Mouse (Mus musculus): ENCODE results near the gene Plxna3. TPM values are rescaled to one million over a fixed set of nuclear protein-coding genes. Genes with fewer than 3 reads are reported as not detected.
A peak's percentile ranks its signal among the peaks of the same experiment; 100 is the strongest.

Gene Plxna3
- 3.6 and 5.8 TPM in 2 replicates for polyA plus RNA-seq (2014; fragmentation: Nextera tagmentation; extraction: Ambion mirVana)

GRCm38 (mm10) chrX:74328725-74329161 lies at the start of gene Plxna3:
TSS of gene Plxna3 (plus strand) at chrX:74329066.
- Histone ChIP-seq H3K4me2 (peak within 1 kb of the TSS; percentile 70), H3K4me1 (replicated peaks; ENCODE audit: control insufficient read depth, insufficient read depth, low read length) (peaks cover 3% of the 10 kb centered on the region), H3K9ac (ENCODE audit: low read depth, low read length) (peak within 1 kb of the TSS; percentile 64), H3K36me3 (ENCODE audit: control insufficient read depth, insufficient read depth, low read length) (no peaks in the 10 kb centered on the region), H3K4me3 (ENCODE audit: low read depth, low read length) (peak within 1 kb of the TSS; percentile 52), H3K9me3 (ENCODE audit: control insufficient read depth, low read length) (no peaks in the 10 kb centered on the region), H3K27ac (ENCODE audit: low read depth, low read length) (peak within 1 kb of the TSS; percentile 52; the same call in 1 of the 2 replicates), H3K27me3 (replicated peaks; ENCODE audit: control insufficient read depth, insufficient read depth, low read length) (no peaks in the 10 kb centered on the region)
- 20% methylated on average over 27 of the region's 30 CpGs for WGBS
- ATAC-seq (replicated peaks; ENCODE audit: low FRiP score) (peak; percentile 92), DNase-seq (ENCODE audit: low spot score) (peak; percentile 71)

- peak overlapping the region; percentile 66 for H3K9ac ChIP-seq (ENCODE audit: low read depth, low read length)
- 0 out of 2 replicates have a peak, but pooled peaks have one; percentile 29 for ATAC-seq (replicated peaks; ENCODE audit: low FRiP score)
- WGBS = 15% methylated on average over 14 of the region's 14 CpGs
- H3K9me3 ChIP-seq (ENCODE audit: control insufficient read depth, low read length) = no peaks in the 10 kb centered on the region
- H3K36me3 ChIP-seq (ENCODE audit: control insufficient read depth, insufficient read depth, low read length) = no peaks in the 10 kb centered on the region
- peak overlapping the region; percentile 71 for H3K4me3 ChIP-seq (ENCODE audit: low read depth, low read length)
- DNase-seq (ENCODE audit: low spot score) = no peak
- no peaks in the 10 kb centered on the region for H3K27me3 ChIP-seq (replicated peaks; ENCODE audit: control insufficient read depth, insufficient read depth, low read length)
- 0 out of 2 replicates have a peak, but pooled peaks cover 3% of the 10 kb centered on the region for H3K4me1 ChIP-seq (replicated peaks; ENCODE audit: control insufficient read depth, insufficient read depth, low read length)
- peak overlapping the region; percentile 93 for H3K27ac ChIP-seq (ENCODE audit: low read depth, low read length)
- peak overlapping the region; percentile 87 for H3K4me2 ChIP-seq
Measured at GRCm38 (mm10) chrX:74281041-74281731, 47.7 kb upstream of the Plxna3 start.

GRCm38 (mm10) chrX:74281732-74282394 lies 47.0 kb upstream of the Plxna3 start, which contains the start of the genes Taz and Dnase1l1:
TSS of gene Taz (plus strand) at chrX:74281912.
TSS of gene Dnase1l1 (minus strand) at chrX:74282337.
- WGBS = 12% methylated on average over 15 of the region's 16 CpGs
- Histone ChIP-seq H3K9me3 (ENCODE audit: control insufficient read depth, low read length) (no peaks in the 10 kb centered on the region), H3K27me3 (replicated peaks; ENCODE audit: control insufficient read depth, insufficient read depth, low read length) (no peaks in the 10 kb centered on the region), H3K4me1 (replicated peaks; ENCODE audit: control insufficient read depth, insufficient read depth, low read length) (0 out of 2 replicates have a peak, but pooled peaks cover 3% of the 10 kb centered on the region), H3K27ac (ENCODE audit: low read depth, low read length) (peak within 1 kb of the TSS; percentile 93), H3K4me2 (peak within 1 kb of the TSS; percentile 87), H3K4me3 (ENCODE audit: low read depth, low read length) (peak within 1 kb of the TSS; percentile 71), H3K36me3 (ENCODE audit: control insufficient read depth, insufficient read depth, low read length) (no peaks in the 10 kb centered on the region), H3K9ac (ENCODE audit: low read depth, low read length) (peak within 1 kb of the TSS; percentile 73)
- DNase-seq (ENCODE audit: low spot score) (peak; percentile 64), ATAC-seq (replicated peaks; ENCODE audit: low FRiP score) (peak; percentile 95)

- ATAC-seq (replicated peaks; ENCODE audit: low FRiP score) (peak; percentile 64), DNase-seq (ENCODE audit: low spot score) (peak; percentile 74)
- Histone ChIP-seq H3K27me3 (replicated peaks; ENCODE audit: control insufficient read depth, insufficient read depth, low read length) (no peaks in the 10 kb centered on the region), H3K36me3 (ENCODE audit: control insufficient read depth, insufficient read depth, low read length) (no peaks in the 10 kb centered on the region), H3K9ac (ENCODE audit: low read depth, low read length) (peak overlapping the region; percentile 73), H3K4me3 (ENCODE audit: low read depth, low read length) (peak overlapping the region; percentile 71), H3K27ac (ENCODE audit: low read depth, low read length) (peak overlapping the region; percentile 93), H3K4me2 (peak overlapping the region; percentile 87), H3K4me1 (replicated peaks; ENCODE audit: control insufficient read depth, insufficient read depth, low read length) (0 out of 2 replicates have a peak, but pooled peaks cover 3% of the 10 kb centered on the region), H3K9me3 (ENCODE audit: control insufficient read depth, low read length) (no peaks in the 10 kb centered on the region)
- 15% methylated on average over 39 of the region's 39 CpGs for WGBS
Measured at GRCm38 (mm10) chrX:74282395-74283091, 46.3 kb upstream of the Plxna3 start.

- 0 out of 2 replicates have a peak, but pooled peaks cover 3% of the 10 kb centered on the region for H3K4me1 ChIP-seq (replicated peaks; ENCODE audit: control insufficient read depth, insufficient read depth, low read length)
- 24% methylated on average over 5 of the region's 5 CpGs for WGBS
- DNase-seq (ENCODE audit: low spot score) (no peak), ATAC-seq (replicated peaks; ENCODE audit: low FRiP score) (0 out of 2 replicates have a peak, but pooled peaks have one; percentile 1)
- peak overlapping the region; percentile 87 for H3K4me2 ChIP-seq
- no peaks in the 10 kb centered on the region for H3K9me3 ChIP-seq (ENCODE audit: control insufficient read depth, low read length)
- no peaks in the 10 kb centered on the region for H3K27me3 ChIP-seq (replicated peaks; ENCODE audit: control insufficient read depth, insufficient read depth, low read length)
- peak overlapping the region; percentile 73 for H3K9ac ChIP-seq (ENCODE audit: low read depth, low read length)
- H3K36me3 ChIP-seq (ENCODE audit: control insufficient read depth, insufficient read depth, low read length) = no peaks in the 10 kb centered on the region
- H3K27ac ChIP-seq (ENCODE audit: low read depth, low read length) = peak overlapping the region; percentile 67; the same call in 1 of the 2 replicates
- peak overlapping the region; percentile 71 for H3K4me3 ChIP-seq (ENCODE audit: low read depth, low read length)
Measured at GRCm38 (mm10) chrX:74283092-74283437, 45.8 kb upstream of the Plxna3 start.

GRCm38 (mm10) chrX:74293431-74293830 lies 35.4 kb upstream of the Plxna3 start:
- DNase-seq (ENCODE audit: low spot score) (no peak), ATAC-seq (replicated peaks; ENCODE audit: low FRiP score) (no peak)
- Histone ChIP-seq H3K9me3 (ENCODE audit: control insufficient read depth, low read length) (no peaks in the 10 kb centered on the region), H3K27ac (ENCODE audit: low read depth, low read length) (no peak overlapping the region), H3K4me2 (no peak overlapping the region), H3K36me3 (ENCODE audit: control insufficient read depth, insufficient read depth, low read length) (no peaks in the 10 kb centered on the region; the same call in 1 of the 2 replicates), H3K27me3 (replicated peaks; ENCODE audit: control insufficient read depth, insufficient read depth, low read length) (no peaks in the 10 kb centered on the region), H3K9ac (ENCODE audit: low read depth, low read length) (no peak overlapping the region), H3K4me3 (ENCODE audit: low read depth, low read length) (no peak overlapping the region), H3K4me1 (replicated peaks; ENCODE audit: control insufficient read depth, insufficient read depth, low read length) (no peaks in the 10 kb centered on the region)
- 61% methylated on average over 4 of the region's 4 CpGs for WGBS

- ATAC-seq (replicated peaks; ENCODE audit: low FRiP score) = peak; percentile 97
- WGBS = 14% methylated on average over 37 of the region's 37 CpGs
- H3K9me3 ChIP-seq (ENCODE audit: control insufficient read depth, low read length) = no peaks in the 10 kb centered on the region
Measured at GRCm38 (mm10) chrX:74296538-74297448, 32.1 kb upstream of the Plxna3 start, which contains the start of gene Atp6ap1. TSS of gene Atp6ap1 (plus strand) at chrX:74297097.

More at GRCm38 (mm10) chrX:74296538-74297448, 32.1 kb upstream of the Plxna3 start, which contains the start of gene Atp6ap1:
- peak within 1 kb of the TSS; percentile 52; the same call in 1 of the 2 replicates for H3K27ac ChIP-seq (ENCODE audit: low read depth, low read length)
- peak; percentile 87 for DNase-seq (ENCODE audit: low spot score)
- H3K36me3 ChIP-seq (ENCODE audit: control insufficient read depth, insufficient read depth, low read length) = peaks cover 8% of the 10 kb centered on the region; the same call in 1 of the 2 replicates
- H3K4me3 ChIP-seq (ENCODE audit: low read depth, low read length) = peak within 1 kb of the TSS; percentile 72
- no peaks in the 10 kb centered on the region for H3K4me1 ChIP-seq (replicated peaks; ENCODE audit: control insufficient read depth, insufficient read depth, low read length)
- H3K27me3 ChIP-seq (replicated peaks; ENCODE audit: control insufficient read depth, insufficient read depth, low read length) = no peaks in the 10 kb centered on the region
- H3K4me2 ChIP-seq = peak within 1 kb of the TSS; percentile 82
- peak within 1 kb of the TSS; percentile 84 for H3K9ac ChIP-seq (ENCODE audit: low read depth, low read length)
